Mouse (Mus musculus) MEL-GATA-1-ER (cell line): ENCODE results near the gene Mansc1.

ENCODE experiments used
- DNase-seq: peaks from one replicate; pipeline ENCODE4 v3.0.0-alpha.2; 2012; ENCODE audit warnings: low read depth; ENCODE audit errors: extremely low read depth

Gene Mansc1

GRCm38 (mm10) chr6:134601130-134601529, 31.2 kb downstream of the Mansc1 start:
- peak; percentile 54 for DNase-seq

GRCm38 (mm10) chr6:134599239-134599638, 33.0 kb downstream of the Mansc1 start:
- no peak for DNase-seq

GRCm38 (mm10) chr6:134597651-134598229, 34.5 kb downstream of the Mansc1 start:
- no peak for DNase-seq

- no peak for DNase-seq
Observed at GRCm38 (mm10) chr6:134594569-134595442, 37.5 kb downstream of the Mansc1 start.

GRCm38 (mm10) chr6:134591614-134592013, 40.7 kb downstream of the Mansc1 start:
- DNase-seq: no peak

GRCm38 (mm10) chr6:134586241-134586640, 46.0 kb downstream of the Mansc1 start:
- no peak for DNase-seq

GRCm38 (mm10) chr6:134584616-134585015, 47.7 kb downstream of the Mansc1 start:
- no peak for DNase-seq

- no peak for DNase-seq
Observed at GRCm38 (mm10) chr6:134582110-134582509, 50.2 kb downstream of the Mansc1 start.

- no peak for DNase-seq
Observed at GRCm38 (mm10) chr6:134579506-134579905, 52.8 kb downstream of the Mansc1 start.

- no peak for DNase-seq
Observed at GRCm38 (mm10) chr6:134578039-134578438, 54.2 kb downstream of the Mansc1 start.

- no peak for DNase-seq
Observed at GRCm38 (mm10) chr6:134575288-134575741, 57.0 kb downstream of the Mansc1 start.

- no peak for DNase-seq
Observed at GRCm38 (mm10) chr6:134567986-134568556, 64.2 kb downstream of the Mansc1 start.

- peak; percentile 21 for DNase-seq
Observed at GRCm38 (mm10) chr6:134566818-134567485, 65.3 kb downstream of the Mansc1 start, which contains the start of gene Lrp6. Gene Lrp6 (minus strand): TSS chr6:134566965.

GRCm38 (mm10) chr6:134566248-134566817, 66.0 kb downstream of the Mansc1 start:
- no peak for DNase-seq

- DNase-seq: no peak
Observed at GRCm38 (mm10) chr6:134565606-134566247, 66.6 kb downstream of the Mansc1 start.

GRCm38 (mm10) chr6:134564539-134564938, 67.7 kb downstream of the Mansc1 start:
- DNase-seq: no peak

- DNase-seq: no peak
Observed at GRCm38 (mm10) chr6:134559635-134560034, 72.7 kb downstream of the Mansc1 start.
